Mouse (Mus musculus): ENCODE measurements around the gene Clcn6.

The Clcn6 gene

GRCm38 (mm10) chr4:148040029-148040830, 1.6 kb upstream of the Clcn6 start:
- DNase-seq (ENCODE audit: low spot score), result no peak

- DNase-seq (ENCODE audit: low spot score), result peak; percentile 15
Measured at GRCm38 (mm10) chr4:148039254-148040028, 820 bp upstream of the Clcn6 start.

- DNase-seq (ENCODE audit: low spot score), result no peak
Measured at GRCm38 (mm10) chr4:148038079-148038599, 482 bp downstream of the Clcn6 start.

- DNase-seq (ENCODE audit: low spot score), result no peak
Measured at GRCm38 (mm10) chr4:148035440-148035839, 3.2 kb downstream of the Clcn6 start.

- DNase-seq (ENCODE audit: low spot score), result no peak
Measured at GRCm38 (mm10) chr4:148033858-148034410, 4.7 kb downstream of the Clcn6 start.

- no peak for DNase-seq (ENCODE audit: low spot score)
Measured at GRCm38 (mm10) chr4:148030506-148030905, 8.1 kb downstream of the Clcn6 start.

GRCm38 (mm10) chr4:148029297-148029696, 9.3 kb downstream of the Clcn6 start:
- DNase-seq (ENCODE audit: low spot score), result no peak

- DNase-seq (ENCODE audit: low spot score), result no peak
Measured at GRCm38 (mm10) chr4:148024003-148024402, 14.6 kb downstream of the Clcn6 start.

- no peak for DNase-seq (ENCODE audit: low spot score)
Measured at GRCm38 (mm10) chr4:148018410-148018809, 20.2 kb downstream of the Clcn6 start.

GRCm38 (mm10) chr4:148016981-148017380, 21.6 kb downstream of the Clcn6 start:
- DNase-seq (ENCODE audit: low spot score), result no peak

- no peak for DNase-seq (ENCODE audit: low spot score)
Measured at GRCm38 (mm10) chr4:148015418-148015817, 23.2 kb downstream of the Clcn6 start.

GRCm38 (mm10) chr4:148012216-148012615, 26.4 kb downstream of the Clcn6 start:
- no peak for DNase-seq (ENCODE audit: low spot score)

GRCm38 (mm10) chr4:148011332-148011731, 27.3 kb downstream of the Clcn6 start:
- no peak for DNase-seq (ENCODE audit: low spot score)

GRCm38 (mm10) chr4:148009641-148010040, 29.0 kb downstream of the Clcn6 start:
- no peak for DNase-seq (ENCODE audit: low spot score)

GRCm38 (mm10) chr4:148008412-148008811, 30.2 kb downstream of the Clcn6 start:
- peak; percentile 12 for DNase-seq (ENCODE audit: low spot score)

- DNase-seq (ENCODE audit: low spot score), result no peak
Measured at GRCm38 (mm10) chr4:148004361-148004760, 34.3 kb downstream of the Clcn6 start.

GRCm38 (mm10) chr4:148001866-148002265, 36.8 kb downstream of the Clcn6 start:
- no peak for DNase-seq (ENCODE audit: low spot score)

GRCm38 (mm10) chr4:148001013-148001789, 37.4 kb downstream of the Clcn6 start:
- DNase-seq (ENCODE audit: low spot score), result no peak

GRCm38 (mm10) chr4:148000202-148000772, 38.3 kb downstream of the Clcn6 start, which contains the start of gene Nppa:
TSS of gene Nppa (plus strand) at chr4:148000722.
- no peak for DNase-seq (ENCODE audit: low spot score)

GRCm38 (mm10) chr4:147995311-147995710, 43.3 kb downstream of the Clcn6 start:
- DNase-seq (ENCODE audit: low spot score), result no peak

- no peak for DNase-seq (ENCODE audit: low spot score)
Measured at GRCm38 (mm10) chr4:147993571-147994095, 45.0 kb downstream of the Clcn6 start.

Measured in urinary bladder, postnatal 25 days (tissue).